Mouse (Mus musculus) limb, embryonic 14.5 days (tissue): ENCODE results near the gene Apof. TPM values are rescaled to one million over a fixed set of nuclear protein-coding genes. Genes with fewer than 3 reads are reported as not detected.
"Not testable (repeated sequence)": the region's sequence is repeated elsewhere in the genome, so short reads cannot be mapped to it uniquely, and the experiment has no call there.

Experiments used
- ATAC-seq: fragments of 200-750 bp; cut with Nextera tagmentation; 2 replicates; pipeline ENCODE4 v1.8.0; 2017; ENCODE audit warnings: low read depth, moderate number of reproducible peaks, moderate TSS enrichment; ENCODE audit not compliant: low FRiP score
- DNase-seq: peaks from one replicate; pipeline ENCODE4 v3.0.0-alpha.2; 2015; ENCODE audit warnings: low spot score
- H3K27ac ChIP-seq: fragments of 300-500 bp; sonication (generic); replicated peaks from 2 replicates; pipeline ENCODE4 v1.5.1; 2014; ENCODE audit warnings: low read depth, mild to moderate bottlenecking, low read length, moderate library complexity, mixed read lengths
- H3K27me3 ChIP-seq: fragments of 300-500 bp; sonication (generic); 2 replicates; pipeline ENCODE4 v1.6.1; 2014; ENCODE audit warnings: low read length, mixed read lengths; ENCODE audit not compliant: control insufficient read depth, insufficient read depth
- H3K36me3 ChIP-seq: fragments of 300-500 bp; sonication (generic); 2 replicates; pipeline ENCODE4 v1.6.1; 2014; ENCODE audit warnings: mild to moderate bottlenecking, low read length, moderate library complexity, mixed read lengths; ENCODE audit not compliant: control insufficient read depth, insufficient read depth
- H3K4me1 ChIP-seq: fragments of 300-500 bp; sonication (generic); 2 replicates; pipeline ENCODE4 v1.6.1; 2014; ENCODE audit warnings: antibody characterized with exemption, low read length, mixed read lengths; ENCODE audit not compliant: control insufficient read depth, insufficient read depth
- H3K4me2 ChIP-seq: fragments of 300-500 bp; sonication (generic); replicated peaks from 2 replicates; pipeline ENCODE4 v1.6.1; 2014; ENCODE audit warnings: low read depth, mild to moderate bottlenecking, low read length, moderate library complexity; ENCODE audit not compliant: severe bottlenecking
- H3K4me3 ChIP-seq: fragments of 300-500 bp; sonication (generic); replicated peaks from 2 replicates; pipeline ENCODE4 v1.5.1; 2014; ENCODE audit warnings: low read length
- H3K9ac ChIP-seq: fragments of 300-500 bp; sonication (generic); 2 replicates; pipeline ENCODE4 v1.6.1; 2014; ENCODE audit warnings: mild to moderate bottlenecking, low read depth, low read length, moderate library complexity; ENCODE audit not compliant: severe bottlenecking
- H3K9me3 ChIP-seq: fragments of 300-500 bp; sonication (generic); 2 replicates; pipeline ENCODE4 v1.6.1; 2016; ENCODE audit warnings: low read length; ENCODE audit not compliant: control insufficient read depth
- POLR2A ChIP-seq: fragments of 200-500 bp; IDR thresholded peaks from 2 replicates; pipeline ENCODE4 v1.8.0; 2012; ENCODE audit warnings: inconsistent platforms, mild to moderate bottlenecking, moderate library complexity, borderline replicate concordance; ENCODE audit not compliant: insufficient read depth, insufficient read length; ENCODE audit errors: extremely low read depth
- WGBS: fragments of 180-500 bp; shearing (Covaris S2); extraction: QIAGEN DNeasy Blood & Tissue Kit; methylation state at CpG from one replicate; pipeline ENCODE4 v1.1.7; 2014; 5-methylcytosine and 5-hydroxymethylcytosine counted together
- polyA plus RNA-seq, 2 experiments: library from polyadenylated mRNA; depleted of rRNA in 1 of 2; stranded (reverse) in 1 of 2; unstranded in 1 of 2; fragments of >200 nt; fragmentation: Nextera tagmentation in 1 of 2; extraction: Ambion mirVana in 1 of 2; gene quantifications; 2 replicates each; pipeline versions ENCODE4 v1.2.1 to v1.2.3; 2012 to 2014

Apof gene
- polyA plus RNA-seq, 2 experiments = 0.20 TPM; not detected in 1

DNA sequence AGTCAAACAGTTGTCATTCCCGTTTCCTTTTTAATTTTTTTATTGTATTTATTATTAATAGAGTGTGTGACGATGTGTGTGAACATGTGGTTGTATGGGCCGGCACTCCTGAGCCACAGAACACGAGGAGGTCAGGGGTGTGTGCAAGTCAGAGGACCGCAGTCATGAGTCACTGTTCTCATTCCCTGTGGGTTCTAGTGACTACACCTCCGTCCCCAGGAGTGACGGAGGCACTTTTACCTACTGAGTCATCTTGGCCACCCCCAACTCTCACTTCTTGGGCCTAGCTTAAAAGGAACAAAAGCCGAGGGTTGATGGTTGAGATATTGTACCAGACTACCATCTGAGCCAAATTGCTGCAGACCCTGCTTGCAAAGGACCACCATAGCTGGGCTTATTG is 12.1 kb upstream of the Apof start:
- Histone ChIP-seq H3K4me3 (no peak overlapping the region), H3K27me3 (no peaks in the 10 kb centered on the region), H3K36me3 (peaks cover 16% of the 10 kb centered on the region), H3K4me2 (no peak overlapping the region), H3K9me3 (no peaks in the 10 kb centered on the region), H3K9ac (no peak overlapping the region), H3K4me1 (no peaks in the 10 kb centered on the region), H3K27ac (no peak overlapping the region)
- TF ChIP-seq POLR2A = no peak
- DNase-seq = no peak
- WGBS = 84% methylated on average over 8 of the region's 8 CpGs
- no peak for ATAC-seq

DNA sequence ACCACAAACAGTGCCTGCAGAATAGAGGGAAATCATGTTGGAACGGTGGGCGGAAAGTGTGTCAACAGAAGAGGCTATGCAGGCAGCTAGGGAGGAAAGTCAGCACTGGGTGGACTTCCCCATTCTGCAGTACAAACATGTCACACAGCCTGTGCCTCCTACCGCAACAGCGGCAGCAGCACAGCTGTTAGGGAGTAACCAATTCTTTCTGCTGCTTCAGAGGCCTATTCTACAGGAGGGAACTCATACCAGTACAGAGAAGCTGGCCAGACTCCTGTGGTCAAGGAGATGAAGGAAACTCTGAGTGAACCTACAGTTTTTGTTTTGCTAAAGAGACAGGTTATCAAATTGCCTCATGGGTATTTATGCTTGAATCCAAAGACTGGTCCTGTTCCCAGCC is 9.5 kb upstream of the Apof start:
- Histone ChIP-seq H3K4me1 (no peaks in the 10 kb centered on the region), H3K4me3 (no peak overlapping the region), H3K4me2 (no peak overlapping the region), H3K9me3 (no peaks in the 10 kb centered on the region), H3K36me3 (no peaks in the 10 kb centered on the region), H3K27me3 (no peaks in the 10 kb centered on the region), H3K9ac (no peak overlapping the region), H3K27ac (no peak overlapping the region)
- 84% methylated on average over 4 of the region's 4 CpGs for WGBS
- ATAC-seq (no peak), DNase-seq (no peak)
- no peak for TF ChIP-seq POLR2A

DNA sequence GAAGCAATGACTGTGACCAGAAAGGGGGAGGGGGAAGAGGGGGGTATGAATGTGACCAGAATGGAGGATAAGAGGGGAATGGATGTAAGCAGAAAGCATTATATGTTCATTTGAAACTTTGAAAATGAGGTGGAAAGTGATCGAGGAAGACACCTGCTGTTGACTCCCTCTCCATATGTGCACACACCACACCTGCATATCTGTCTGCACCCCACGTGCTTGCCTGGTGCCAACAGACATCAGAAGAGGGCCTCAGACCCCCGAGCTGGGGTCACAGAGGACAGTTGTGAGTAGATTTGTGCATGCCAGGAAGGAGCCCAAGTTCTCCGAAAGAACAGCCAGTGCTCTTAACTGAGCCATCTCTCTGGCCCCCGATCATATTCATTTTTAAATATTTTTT is 8.5 kb upstream of the Apof start:
- no peak for TF ChIP-seq POLR2A
- H3K36me3 ChIP-seq = no peaks in the 10 kb centered on the region
- no peak for DNase-seq
- no peaks in the 10 kb centered on the region for H3K9me3 ChIP-seq
- no peak overlapping the region for H3K27ac ChIP-seq
- 86% methylated on average over 5 of the region's 5 CpGs for WGBS
- ATAC-seq = no peak
- no peaks in the 10 kb centered on the region for H3K4me1 ChIP-seq
- no peaks in the 10 kb centered on the region for H3K27me3 ChIP-seq
- no peak overlapping the region for H3K4me2 ChIP-seq
- no peak overlapping the region for H3K9ac ChIP-seq
- no peak overlapping the region for H3K4me3 ChIP-seq

DNA sequence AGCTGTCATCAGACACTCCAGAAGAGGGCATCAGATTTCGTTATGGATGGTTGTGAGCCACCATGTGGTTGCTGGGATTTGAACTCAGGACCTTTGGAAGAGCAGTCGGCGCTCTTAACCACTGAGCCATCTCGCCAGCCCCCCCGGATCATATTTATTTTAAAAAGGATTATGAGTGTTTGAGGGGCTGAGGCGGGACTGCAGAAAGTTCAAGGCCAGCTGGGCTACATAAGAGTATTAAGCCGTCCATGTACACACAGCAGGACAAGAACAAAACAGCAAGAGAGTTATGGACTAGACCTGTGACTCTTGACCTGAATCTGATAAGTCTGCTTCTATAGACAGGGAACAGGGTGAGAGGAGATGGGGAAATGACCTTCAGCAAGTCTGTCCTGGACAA is 8.1 kb upstream of the Apof start:
- not testable (repeated sequence) for H3K27me3 ChIP-seq, H3K9ac ChIP-seq, H3K27ac ChIP-seq, DNase-seq, ATAC-seq, H3K4me3 ChIP-seq, H3K4me2 ChIP-seq, H3K4me1 ChIP-seq, H3K36me3 ChIP-seq, H3K9me3 ChIP-seq
- WGBS = 81% methylated on average over 7 of the region's 7 CpGs

DNA sequence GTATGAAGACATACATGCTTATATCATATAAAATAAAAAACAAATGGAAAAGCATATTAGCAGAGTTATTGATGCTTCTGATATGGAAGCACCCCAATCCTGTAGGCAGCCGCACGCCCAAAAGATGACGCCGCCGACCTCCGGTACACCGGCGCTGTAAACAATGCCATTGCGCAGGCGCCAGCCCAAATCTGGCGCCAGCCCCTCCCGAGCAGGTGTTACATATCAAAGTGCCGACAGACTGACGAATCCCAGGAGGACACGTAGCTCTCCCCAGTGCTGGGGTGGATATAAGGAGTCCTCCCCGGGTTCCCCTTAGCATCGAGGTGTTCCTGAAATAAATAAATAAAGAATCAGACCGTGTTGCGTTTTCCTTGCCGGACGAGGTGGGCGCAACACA is 6.2 kb upstream of the Apof start:
- no peak overlapping the region for H3K9ac ChIP-seq
- no peak overlapping the region for H3K4me3 ChIP-seq
- DNase-seq = no peak
- H3K27ac ChIP-seq = no peak overlapping the region
- no peak for TF ChIP-seq POLR2A
- no peaks in the 10 kb centered on the region for H3K9me3 ChIP-seq
- no peaks in the 10 kb centered on the region for H3K4me1 ChIP-seq
- WGBS = 81% methylated on average over 22 of the region's 22 CpGs
- H3K4me2 ChIP-seq = no peak overlapping the region
- no peak for ATAC-seq
- no peaks in the 10 kb centered on the region for H3K27me3 ChIP-seq
- H3K36me3 ChIP-seq = no peaks in the 10 kb centered on the region
